ENCODE assay signal across 9 mouse cellular contexts in the genomic region with DNA sequence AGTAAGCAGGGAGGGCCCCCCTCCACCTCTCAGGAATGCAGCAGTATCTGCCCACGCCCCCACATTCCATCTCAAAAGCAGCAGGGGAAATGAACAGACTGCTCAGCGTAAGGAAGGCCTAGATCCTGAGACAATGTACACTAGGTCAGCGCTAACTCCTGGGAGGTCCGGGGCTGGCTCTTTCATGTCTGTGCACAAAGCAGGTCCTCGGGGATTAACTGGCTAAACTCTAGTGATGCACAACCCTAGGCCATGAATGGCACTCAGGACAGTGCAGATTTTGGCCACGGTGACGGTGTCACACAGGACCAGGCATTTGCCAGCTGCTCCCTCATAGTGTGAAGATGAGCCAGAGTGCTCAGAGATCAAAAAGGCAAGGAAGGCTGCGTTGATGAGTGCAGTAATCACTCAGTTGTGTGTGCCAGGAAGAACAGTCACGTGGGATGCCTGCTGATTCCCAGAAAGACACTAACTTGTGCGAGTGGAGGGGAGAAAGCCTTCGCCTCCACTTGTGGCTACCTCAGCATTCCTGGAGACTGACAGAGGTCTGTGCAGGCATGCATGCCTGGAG. TPM values are rescaled to one million over a fixed set of nuclear protein-coding genes. Genes with fewer than 3 reads are reported as not detected.
DNase-seq lines count a peak whose midpoint lies in the region; ATAC-seq and TF ChIP-seq lines count a peak whose summit lies in the region.
"Had no signal": no experiment of that assay in that cellular context is flagged by ENCODE, and none has a peak within 500 bp of the region (broad histone marks: within the 10 kb centered on the region; RNA-seq: fewer than 3 reads in every experiment).

No protein-coding gene starts in this region.

- intact Hi-C loops in gastrocnemius, adult 2 months (cut with DNase I) = no loop called here
- intact Hi-C loops in gastrocnemius, postnatal 36 days (cut with DNase I) = no loop called here

- no peaks in the 10 kb centered on the region for H3K9me3 ChIP-seq in intestine, embryonic 16.5 days (ENCODE audit: control insufficient read depth, low read length)
- no peaks in the 10 kb centered on the region for H3K9me3 ChIP-seq in intestine, embryonic 15.5 days
- H3K9me3 ChIP-seq in embryonic facial prominence, embryonic 14.5 days (ENCODE audit: control insufficient read depth, low read length) = no peaks in the 10 kb centered on the region
- H3K9me3 ChIP-seq in limb, embryonic 15.5 days = no peaks in the 10 kb centered on the region

- 0 out of 2 replicates have a peak, but pooled peaks have one; percentile 27 for ATAC-seq in intestine, embryonic 16.5 days
- no peak for ATAC-seq in intestine, embryonic 15.5 days
- peak; percentile 96 for ATAC-seq in Patski
- ATAC-seq in embryonic facial prominence, embryonic 14.5 days (ENCODE audit: low read depth) = peak; percentile 67
- no peak for ATAC-seq in limb, embryonic 15.5 days (ENCODE audit: insufficient number of reproducible peaks, low FRiP score, low TSS enrichment, low read depth)

- WGBS in intestine, embryonic 16.5 days = 53% methylated on average over 11 of the region's 11 CpGs
- 54% methylated on average over 11 of the region's 11 CpGs for WGBS in intestine, embryonic 15.5 days
- 44% methylated on average over 11 of the region's 11 CpGs for WGBS in embryonic facial prominence, embryonic 14.5 days
- WGBS in limb, embryonic 15.5 days = 55% methylated on average over 11 of the region's 11 CpGs

- H3K27ac ChIP-seq in intestine, embryonic 16.5 days (ENCODE audit: low read length) = no peak overlapping the region
- no peak overlapping the region for H3K27ac ChIP-seq in intestine, embryonic 15.5 days
- no peak overlapping the region for H3K27ac ChIP-seq in embryonic facial prominence, embryonic 14.5 days (replicated peaks; ENCODE audit: low read depth, low read length)
- 0 out of 2 replicates have a peak overlapping the region, but pooled peaks have one; percentile 17 for H3K27ac ChIP-seq in limb, embryonic 15.5 days
- no peak overlapping the region for H3K27ac ChIP-seq in gastrocnemius, adult 2 months

- in situ Hi-C loops in Patski (cut with MboI; ENCODE audit: low pct_unique_long_range_greater_than_20kb) = no loop called here

- CTCF ChIA-PET in Patski (lab: Charles Lee) = interaction anchor here (1.0 to 2.7 kb wide), 4 partner anchors 10 to 82 kb away, joined by 5 to 10 read pairs (median 6); no protein-coding TSS in a partner anchor

- H3K27me3 ChIP-seq in intestine, embryonic 16.5 days (replicated peaks; ENCODE audit: control insufficient read depth, insufficient read depth, low read length) = no peaks in the 10 kb centered on the region
- H3K27me3 ChIP-seq in intestine, embryonic 15.5 days (replicated peaks) = no peaks in the 10 kb centered on the region
- H3K27me3 ChIP-seq in Patski = no peaks in the 10 kb centered on the region
- no peaks in the 10 kb centered on the region for H3K27me3 ChIP-seq in embryonic facial prominence, embryonic 14.5 days (replicated peaks; ENCODE audit: control insufficient read depth, insufficient read depth, low read length)
- H3K27me3 ChIP-seq in limb, embryonic 15.5 days = no peaks in the 10 kb centered on the region

- TF ChIP-seq CTCF in Patski (IDR thresholded peaks at IDR 0.05) = no peak
- TF ChIP-seq CTCF in gastrocnemius, adult 2 months (IDR thresholded peaks at IDR 0.05) = no peak

- no peak overlapping the region for H3K4me2 ChIP-seq in intestine, embryonic 16.5 days (ENCODE audit: low read depth, low read length)
- no peak overlapping the region for H3K4me2 ChIP-seq in intestine, embryonic 15.5 days (replicated peaks)
- no peak overlapping the region for H3K4me2 ChIP-seq in embryonic facial prominence, embryonic 14.5 days (ENCODE audit: low read depth, low read length)
- no peak overlapping the region for H3K4me2 ChIP-seq in limb, embryonic 15.5 days

- POLR2A ChIA-PET in Patski (lab: Charles Lee) = interaction anchor here (1.1 kb wide), 1 partner anchor 17 kb away, joined by 3 read pairs; no protein-coding TSS in a partner anchor

- DNase-seq in Patski (ENCODE audit: low read depth, low spot score) = peak; percentile 93
- DNase-seq in embryonic facial prominence, embryonic 14.5 days (ENCODE audit: low spot score) = peak; percentile 34
- no peak for DNase-seq in thymus, postnatal 0 days (ENCODE audit: low spot score)
- DNase-seq in gastrocnemius, adult 2 months = no peak
- DNase-seq in gastrocnemius, postnatal 36 days = no peak
- DNase-seq: lung, postnatal 4 days had no signal

- no peak overlapping the region; the same call in 1 of the 2 replicates for H3K9ac ChIP-seq in intestine, embryonic 16.5 days (ENCODE audit: low read depth, low read length)
- H3K9ac ChIP-seq in intestine, embryonic 15.5 days = no peak overlapping the region
- H3K9ac ChIP-seq in embryonic facial prominence, embryonic 14.5 days (ENCODE audit: low read depth, low read length) = no peak overlapping the region
- no peak overlapping the region for H3K9ac ChIP-seq in limb, embryonic 15.5 days

- 0 out of 2 replicates have a peak, but pooled peaks cover 4% of the 10 kb centered on the region for H3K4me1 ChIP-seq in intestine, embryonic 16.5 days (ENCODE audit: control insufficient read depth, insufficient read depth, low read length)
- no peaks in the 10 kb centered on the region for H3K4me1 ChIP-seq in intestine, embryonic 15.5 days (replicated peaks)
- H3K4me1 ChIP-seq in embryonic facial prominence, embryonic 14.5 days (ENCODE audit: control insufficient read depth, insufficient read depth, low read length) = no peaks in the 10 kb centered on the region
- H3K4me1 ChIP-seq in limb, embryonic 15.5 days = peaks cover 3% of the 10 kb centered on the region; the same call in 1 of the 2 replicates

- H3K4me3 ChIP-seq in intestine, embryonic 16.5 days (ENCODE audit: low read length) = no peak overlapping the region
- H3K4me3 ChIP-seq in intestine, embryonic 15.5 days (replicated peaks) = no peak overlapping the region
- H3K4me3 ChIP-seq in embryonic facial prominence, embryonic 14.5 days (ENCODE audit: low read depth, low read length) = no peak overlapping the region
- H3K4me3 ChIP-seq in limb, embryonic 15.5 days = no peak overlapping the region
- H3K4me3 ChIP-seq in gastrocnemius, adult 2 months = no peak overlapping the region

- H3K36me3 ChIP-seq in intestine, embryonic 16.5 days (ENCODE audit: control insufficient read depth, insufficient read depth, low read length) = 0 out of 2 replicates have a peak, but pooled peaks cover 3% of the 10 kb centered on the region
- H3K36me3 ChIP-seq in intestine, embryonic 15.5 days = 0 out of 2 replicates have a peak, but pooled peaks cover 5% of the 10 kb centered on the region
- peaks cover 23% of the 10 kb centered on the region for H3K36me3 ChIP-seq in embryonic facial prominence, embryonic 14.5 days (ENCODE audit: control insufficient read depth, insufficient read depth, low read length)
- peaks cover 17% of the 10 kb centered on the region for H3K36me3 ChIP-seq in limb, embryonic 15.5 days

RNA-seq across cellular contexts. Expression of a gene that starts 28.9 kb away (rescaled TPM):
- polyA plus RNA-seq in intestine, embryonic 16.5 days (2015; fragmentation: Nextera tagmentation; extraction: Ambion mirVana) = 85.4 and 90.4 TPM in 2 replicates
- 81.8 and 86.9 TPM in 2 replicates for polyA plus RNA-seq in intestine, embryonic 15.5 days (2015; fragmentation: Nextera tagmentation; extraction: Ambion mirVana)
- 290 TPM for polyA plus RNA-seq in Patski (2021)
- 42.3 and 48.4 TPM in 2 replicates for polyA plus RNA-seq in embryonic facial prominence, embryonic 14.5 days (2014; fragmentation: Nextera tagmentation; extraction: Ambion mirVana)
- polyA plus RNA-seq in limb, embryonic 15.5 days (2015; fragmentation: Nextera tagmentation; extraction: Ambion mirVana) = 38.8 and 39.4 TPM in 2 replicates
- 3.9 and 4.5 TPM in 2 replicates for polyA plus RNA-seq in thymus, postnatal 0 days (2015; fragmentation: Nextera tagmentation; extraction: Ambion mirVana)
- 10 to 100 TPM in 1 of 2 experiments, 1 to 10 TPM in 1; 4.5 to 11.5 TPM for total RNA-seq in gastrocnemius, adult 2 months (2021)
- total RNA-seq in gastrocnemius, postnatal 36 days (2021) = 1 to 10 TPM; 5.9 to 6.8 TPM

RNA-seq across cellular contexts. Expression of a gene that starts 47.1 kb away (rescaled TPM):
- not detected in 2 replicates for polyA plus RNA-seq in intestine, embryonic 16.5 days (2015; fragmentation: Nextera tagmentation; extraction: Ambion mirVana)
- polyA plus RNA-seq in intestine, embryonic 15.5 days (2015; fragmentation: Nextera tagmentation; extraction: Ambion mirVana) = not detected in 2 replicates
- not detected for polyA plus RNA-seq in Patski (2021)
- not detected in 2 replicates for polyA plus RNA-seq in embryonic facial prominence, embryonic 14.5 days (2014; fragmentation: Nextera tagmentation; extraction: Ambion mirVana)
- polyA plus RNA-seq in limb, embryonic 15.5 days (2015; fragmentation: Nextera tagmentation; extraction: Ambion mirVana) = not detected in 2 replicates
- polyA plus RNA-seq in thymus, postnatal 0 days (2015; fragmentation: Nextera tagmentation; extraction: Ambion mirVana) = not detected in 2 replicates
- total RNA-seq in gastrocnemius, adult 2 months (2021) = not detected
- total RNA-seq in gastrocnemius, postnatal 36 days (2021) = not detected

Comparison
In these comparisons a context has a peak if more than half of its experiments do, and no peak if none do; other contexts are left out.
1. ATAC-seq: peak in intestine, embryonic 16.5 days (single experiment), Patski (single experiment) and embryonic facial prominence, embryonic 14.5 days (single experiment); none in intestine, embryonic 15.5 days (single experiment) and limb, embryonic 15.5 days (single experiment).
2. DNase-seq: peak in Patski (single experiment) and embryonic facial prominence, embryonic 14.5 days (single experiment); none in thymus, postnatal 0 days (single experiment), gastrocnemius, adult 2 months (single experiment) and gastrocnemius, postnatal 36 days (0 of 2).